Mouse (Mus musculus) heart, postnatal 0 days (tissue): ENCODE data around the gene Pycard.

Experiments used
- CTCF ChIP-seq: IDR thresholded peaks from 2 replicates; pipeline ENCODE4 v1.5.1; 2016; ENCODE audit warnings: antibody characterized with exemption, control low read depth, low read depth
- EP300 ChIP-seq: IDR thresholded peaks from 2 replicates; pipeline ENCODE4 v1.6.1; 2016; ENCODE audit warnings: antibody characterized with exemption, low read depth

DNA sequence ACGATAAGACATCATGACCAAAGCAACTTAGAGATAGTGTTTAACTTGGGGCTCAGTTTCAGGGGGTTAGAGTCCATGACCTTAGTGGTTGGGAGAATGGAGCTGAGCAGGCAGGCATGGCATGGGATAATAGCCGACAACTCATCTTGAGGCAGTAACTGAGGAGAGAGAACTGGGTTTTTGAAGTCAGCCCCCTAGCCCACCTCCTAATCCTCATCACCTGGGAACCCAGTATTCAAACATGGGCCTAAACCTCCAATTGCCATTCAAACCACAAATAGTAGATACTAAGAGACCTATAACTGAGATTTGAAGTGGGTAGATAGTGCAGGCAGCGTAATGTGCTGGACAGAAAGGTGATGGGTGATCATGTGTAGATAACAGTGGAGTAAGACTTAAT, 13.1 kb downstream of the Pycard start:
- TF ChIP-seq CTCF (no peak), EP300 (no peak)
